Mouse (Mus musculus) midbrain, embryonic 11.5 days (tissue): ENCODE measurements around the gene Paf1. TPM values are rescaled to one million over a fixed set of nuclear protein-coding genes. Genes with fewer than 3 reads are reported as not detected.

Source experiments
- ATAC-seq: fragments of 200-750 bp; cut with Nextera tagmentation; 2 replicates; pipeline ENCODE4 v1.8.0; 2017; ENCODE audit warnings: moderate TSS enrichment, moderate library complexity; ENCODE audit not compliant: low FRiP score
- DNase-seq: peaks from one replicate; pipeline ENCODE4 v3.0.0; 2015; ENCODE audit warnings: low spot score; ENCODE audit errors: missing footprints
- H3K27ac ChIP-seq: fragments of 300-500 bp; sonication (generic); 2 replicates; pipeline ENCODE4 v1.5.1; 2014; ENCODE audit warnings: low read depth, low read length
- H3K27me3 ChIP-seq: fragments of 300-500 bp; sonication (generic); 2 replicates; pipeline ENCODE4 v1.6.1; 2014; ENCODE audit warnings: mild to moderate bottlenecking, low read length, moderate library complexity, mixed read lengths; ENCODE audit not compliant: control insufficient read depth, insufficient read depth
- H3K36me3 ChIP-seq: fragments of 300-500 bp; sonication (generic); 2 replicates; pipeline ENCODE4 v1.6.1; 2014; ENCODE audit warnings: mild to moderate bottlenecking, low read length, moderate library complexity, mixed read lengths; ENCODE audit not compliant: control insufficient read depth, insufficient read depth
- H3K4me1 ChIP-seq: fragments of 300-500 bp; sonication (generic); 2 replicates; pipeline ENCODE4 v1.6.1; 2014; ENCODE audit warnings: low read length; ENCODE audit not compliant: control insufficient read depth, insufficient read depth
- H3K4me2 ChIP-seq: fragments of 300-500 bp; sonication (generic); 2 replicates; pipeline ENCODE4 v1.6.1; 2014; ENCODE audit warnings: mild to moderate bottlenecking, moderate library complexity
- H3K4me3 ChIP-seq: fragments of 300-500 bp; sonication (generic); 2 replicates; pipeline ENCODE4 v1.5.1; 2014; ENCODE audit warnings: low read depth, low read length
- H3K9ac ChIP-seq: fragments of 300-500 bp; sonication (generic); 2 replicates; pipeline ENCODE4 v1.6.1; 2014; ENCODE audit warnings: low read length
- H3K9me3 ChIP-seq: fragments of 300-500 bp; sonication (generic); 2 replicates; pipeline ENCODE4 v1.6.1; 2016; ENCODE audit warnings: low read length; ENCODE audit not compliant: control insufficient read depth
- WGBS: fragments of 180-500 bp; shearing (Covaris S2); extraction: QIAGEN DNeasy Blood & Tissue Kit; methylation state at CpG from one replicate; pipeline ENCODE4 v1.1.7; 2014; 5-methylcytosine and 5-hydroxymethylcytosine counted together
- polyA plus RNA-seq: library from polyadenylated mRNA; unstranded; fragments of >200 nt; fragmentation: Nextera tagmentation; extraction: Ambion mirVana; gene quantifications from 2 replicates; pipeline ENCODE4 v1.2.1, GENCODE M21; 2014

Paf1 gene
- polyA plus RNA-seq, 1 experiment from 2014 or later = 72.8 TPM

GRCm38 (mm10) chr7:28444344-28444974 lies 51.7 kb downstream of the Paf1 start:
- no peak overlapping the region for H3K27ac ChIP-seq
- H3K4me3 ChIP-seq = no peak overlapping the region
- 89% methylated on average over 13 of the region's 13 CpGs for WGBS
- H3K4me2 ChIP-seq = no peak overlapping the region
- H3K9me3 ChIP-seq = no peaks in the 10 kb centered on the region
- H3K27me3 ChIP-seq = peaks cover 4% of the 10 kb centered on the region; the same call in 1 of the 2 replicates
- no peak for DNase-seq
- ATAC-seq = no peak
- H3K9ac ChIP-seq = no peak overlapping the region
- H3K36me3 ChIP-seq = no peaks in the 10 kb centered on the region
- peaks cover 5% of the 10 kb centered on the region; the same call in 1 of the 2 replicates for H3K4me1 ChIP-seq

GRCm38 (mm10) chr7:28446446-28446845 lies 53.7 kb downstream of the Paf1 start:
- no peak overlapping the region for H3K27ac ChIP-seq
- no peak overlapping the region for H3K9ac ChIP-seq
- H3K4me2 ChIP-seq = no peak overlapping the region
- no peaks in the 10 kb centered on the region for H3K9me3 ChIP-seq
- no peak overlapping the region for H3K4me3 ChIP-seq
- H3K36me3 ChIP-seq = no peaks in the 10 kb centered on the region
- DNase-seq = peak; percentile 98
- H3K4me1 ChIP-seq = peaks cover 5% of the 10 kb centered on the region; the same call in 1 of the 2 replicates
- H3K27me3 ChIP-seq = peaks cover 4% of the 10 kb centered on the region; the same call in 1 of the 2 replicates
- 7% methylated on average over 12 of the region's 12 CpGs for WGBS
- ATAC-seq = 0 out of 2 replicates have a peak, but pooled peaks have one; percentile 24

DNA sequence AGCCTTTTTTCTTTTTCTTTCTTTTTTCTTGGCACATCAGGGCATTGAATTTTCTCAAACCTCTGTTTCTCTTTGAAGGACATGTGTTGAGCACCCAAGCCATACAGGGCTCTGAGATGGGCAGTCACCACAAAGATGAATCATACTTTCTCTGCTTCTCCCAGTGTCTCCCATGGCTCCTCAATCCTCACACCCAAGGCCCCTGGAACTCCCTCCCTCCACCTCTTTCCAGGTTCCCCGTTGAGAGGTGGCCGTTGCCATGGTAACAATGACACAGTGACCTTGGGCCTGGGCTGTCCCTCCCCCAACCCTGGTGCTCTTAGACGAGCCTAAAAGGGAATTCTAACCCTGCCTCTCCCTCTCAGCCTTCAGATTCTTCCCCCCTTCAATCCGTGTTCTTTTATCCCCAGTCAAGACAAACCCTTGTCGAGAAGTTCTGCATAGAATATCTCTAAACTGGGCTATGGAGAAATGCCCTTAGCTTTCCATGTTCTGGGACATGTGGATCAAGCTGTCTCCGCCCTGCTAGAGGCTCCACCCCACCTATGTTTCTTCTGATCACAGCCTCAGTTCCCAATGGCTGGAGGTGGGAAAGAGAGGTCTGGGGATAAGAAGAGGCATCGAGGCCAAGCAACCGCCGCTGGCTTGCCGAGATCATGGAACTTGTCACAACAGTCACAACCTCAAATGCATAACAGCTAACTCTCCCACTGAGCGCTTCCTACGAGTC lies 54.5 kb downstream of the Paf1 start:
- peaks cover 5% of the 10 kb centered on the region; the same call in 1 of the 2 replicates for H3K4me1 ChIP-seq
- DNase-seq (peak; percentile 85), ATAC-seq (0 out of 2 replicates have a peak, but pooled peaks have one; percentile 17)
- 16% methylated on average over 12 of the region's 12 CpGs for WGBS
- H3K36me3 ChIP-seq = no peaks in the 10 kb centered on the region
- H3K27ac ChIP-seq = no peak overlapping the region
- no peaks in the 10 kb centered on the region for H3K9me3 ChIP-seq
- H3K4me3 ChIP-seq = no peak overlapping the region
- peaks cover 4% of the 10 kb centered on the region; the same call in 1 of the 2 replicates for H3K27me3 ChIP-seq
- no peak overlapping the region for H3K4me2 ChIP-seq
- peak overlapping the region; percentile 25; the same call in 1 of the 2 replicates for H3K9ac ChIP-seq

GRCm38 (mm10) chr7:28447865-28448820 lies 55.4 kb downstream of the Paf1 start:
- Histone ChIP-seq H3K27ac (no peak overlapping the region), H3K4me1 (peaks cover 13% of the 10 kb centered on the region), H3K27me3 (peaks cover 4% of the 10 kb centered on the region; the same call in 1 of the 2 replicates), H3K4me3 (no peak overlapping the region), H3K4me2 (no peak overlapping the region), H3K36me3 (no peaks in the 10 kb centered on the region), H3K9ac (peak overlapping the region; percentile 25; the same call in 1 of the 2 replicates), H3K9me3 (no peaks in the 10 kb centered on the region)
- DNase-seq (peak; percentile 64), ATAC-seq (no peak)
- WGBS = 65% methylated on average over 13 of the region's 13 CpGs

Other genes starting within 250 kb of the Paf1 start
- gene Fbl, start 223.2 kb upstream of the Paf1 start, polyA plus RNA-seq = 43.2 and 46.0 TPM in 2 replicates
- gene Dyrk1b, start 213.5 kb upstream of the Paf1 start, polyA plus RNA-seq = 14.5 and 16.0 TPM in 2 replicates
- gene Eid2, start 125.1 kb upstream of the Paf1 start, polyA plus RNA-seq = 10.1 and 13.4 TPM in 2 replicates
- gene Eid2b, start 115.2 kb upstream of the Paf1 start, polyA plus RNA-seq = 18.0 and 21.9 TPM in 2 replicates
- gene Selenov, start 101.8 kb upstream of the Paf1 start, polyA plus RNA-seq = 0.41 and 0.48 TPM in 2 replicates
- gene Dll3, start 90.7 kb upstream of the Paf1 start, polyA plus RNA-seq = 89.6 and 90.0 TPM in 2 replicates
- gene Timm50, start 80.9 kb upstream of the Paf1 start, polyA plus RNA-seq = 195 and 214 TPM in 2 replicates
- 71.3 and 82.2 TPM in 2 replicates for gene Supt5, start 54.2 kb upstream of the Paf1 start, polyA plus RNA-seq
- gene Rps16, start 42.3 kb upstream of the Paf1 start, polyA plus RNA-seq = 740 and 824 TPM in 2 replicates
- 36.1 and 39.4 TPM in 2 replicates for gene Plekhg2, start 20.4 kb upstream of the Paf1 start, polyA plus RNA-seq
- gene Zfp36, start 12.7 kb upstream of the Paf1 start, polyA plus RNA-seq = 3.3 and 3.5 TPM in 2 replicates
- gene Med29, start 243 bp upstream of the Paf1 start, polyA plus RNA-seq = 44.4 and 50.5 TPM in 2 replicates
- 6.3 and 7.5 TPM in 2 replicates for gene Gmfg, start 44.5 kb downstream of the Paf1 start, polyA plus RNA-seq
- 4.5 and 5.0 TPM in 2 replicates for gene Lrfn1, start 59.0 kb downstream of the Paf1 start, polyA plus RNA-seq
- not detected in 2 replicates for gene Ifnl2, start 117.5 kb downstream of the Paf1 start, polyA plus RNA-seq
- gene Ifnl3, start 129.9 kb downstream of the Paf1 start, polyA plus RNA-seq = not detected in 2 replicates
- not detected in 2 replicates for gene Sycn, start 147.9 kb downstream of the Paf1 start, polyA plus RNA-seq
- gene Nccrp1, start 154.3 kb downstream of the Paf1 start, polyA plus RNA-seq = not detected in 2 replicates
- gene Samd4b, start 205.2 kb downstream of the Paf1 start, polyA plus RNA-seq = 23.8 and 27.8 TPM in 2 replicates
- 29.6 and 32.5 TPM in 2 replicates for gene Pak4, start 205.2 kb downstream of the Paf1 start, polyA plus RNA-seq
- gene Acp7, start 238.4 kb downstream of the Paf1 start, polyA plus RNA-seq = not detected in 2 replicates